Mouse (Mus musculus): ENCODE results near the gene 4930544D05Rik. TPM values are rescaled to one million over a fixed set of nuclear protein-coding genes. Genes with fewer than 3 reads are reported as not detected.

Gene 4930544D05Rik
- total RNA-seq, 2 experiments from 2014 or later = not detected

DNA sequence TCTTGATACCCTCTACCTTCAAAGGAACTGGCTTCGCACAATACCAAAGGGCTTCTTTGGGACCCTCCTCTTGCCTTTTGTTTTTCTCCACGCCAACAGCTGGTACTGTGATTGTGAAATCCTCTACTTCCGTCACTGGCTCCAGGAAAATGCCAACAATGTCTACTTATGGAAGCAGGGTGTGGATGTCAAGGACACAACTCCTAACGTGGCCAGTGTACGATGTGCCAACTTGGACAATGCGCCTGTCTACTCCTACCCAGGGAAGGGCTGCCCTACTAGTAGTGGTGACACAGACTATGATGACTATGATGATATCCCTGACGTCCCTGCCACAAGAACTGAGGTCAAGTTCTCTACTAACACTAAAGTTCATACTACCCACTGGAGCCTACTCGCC lies 24.3 kb downstream of the 4930544D05Rik start:
- DNase-seq (ENCODE audit: low spot score in 2 of 2) = no peak

DNA sequence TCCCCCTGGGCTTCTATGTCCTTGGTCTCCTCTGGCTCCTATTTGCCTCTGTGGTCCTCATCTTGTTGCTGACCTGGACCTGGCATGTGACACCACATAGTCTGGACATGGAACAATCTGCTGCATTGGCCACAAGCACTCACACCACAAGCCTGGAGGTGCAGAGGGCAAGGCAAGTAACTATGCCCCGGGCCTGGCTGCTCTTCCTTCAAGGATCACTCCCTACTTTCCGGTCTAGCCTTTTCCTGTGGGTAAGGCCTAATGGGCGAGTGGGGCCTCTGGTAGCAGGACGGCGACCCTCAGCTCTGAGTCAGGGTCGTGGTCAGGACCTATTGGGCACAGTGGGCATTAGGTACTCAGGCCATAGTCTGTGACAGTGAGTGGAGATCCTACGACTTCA lies 25.6 kb downstream of the 4930544D05Rik start:
- DNase-seq (ENCODE audit: low spot score in 2 of 2) = no peak

- DNase-seq (ENCODE audit: low spot score in 2 of 2) = no peak
These were observed 27.4 kb downstream of the 4930544D05Rik start for GRCm38 (mm10) chr11:70643051-70643450.

- DNase-seq (ENCODE audit: low spot score in 2 of 2) = no peak
These were observed 29.0 kb downstream of the 4930544D05Rik start for GRCm38 (mm10) chr11:70644564-70645103.

GRCm38 (mm10) chr11:70645461-70646258 lies 30.0 kb downstream of the 4930544D05Rik start:
- DNase-seq (ENCODE audit: low spot score in 2 of 2) = no peak

DNA sequence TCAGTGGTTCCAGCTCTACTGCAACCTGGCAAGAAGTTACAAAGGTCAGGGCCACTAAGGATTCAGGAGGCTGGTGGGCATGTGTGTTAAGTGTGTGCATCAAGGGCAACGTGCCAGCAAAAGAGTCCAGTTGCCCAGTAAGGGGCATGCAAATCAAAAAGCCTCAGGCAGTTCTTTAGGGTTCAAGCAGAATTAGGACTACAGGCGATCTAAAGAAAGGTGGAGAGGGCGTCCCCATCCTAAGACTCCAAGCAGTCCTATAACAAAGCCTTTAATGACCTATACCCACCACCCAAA lies 30.6 kb downstream of the 4930544D05Rik start:
- DNase-seq (ENCODE audit: low spot score in 2 of 2) = no peak

DNA sequence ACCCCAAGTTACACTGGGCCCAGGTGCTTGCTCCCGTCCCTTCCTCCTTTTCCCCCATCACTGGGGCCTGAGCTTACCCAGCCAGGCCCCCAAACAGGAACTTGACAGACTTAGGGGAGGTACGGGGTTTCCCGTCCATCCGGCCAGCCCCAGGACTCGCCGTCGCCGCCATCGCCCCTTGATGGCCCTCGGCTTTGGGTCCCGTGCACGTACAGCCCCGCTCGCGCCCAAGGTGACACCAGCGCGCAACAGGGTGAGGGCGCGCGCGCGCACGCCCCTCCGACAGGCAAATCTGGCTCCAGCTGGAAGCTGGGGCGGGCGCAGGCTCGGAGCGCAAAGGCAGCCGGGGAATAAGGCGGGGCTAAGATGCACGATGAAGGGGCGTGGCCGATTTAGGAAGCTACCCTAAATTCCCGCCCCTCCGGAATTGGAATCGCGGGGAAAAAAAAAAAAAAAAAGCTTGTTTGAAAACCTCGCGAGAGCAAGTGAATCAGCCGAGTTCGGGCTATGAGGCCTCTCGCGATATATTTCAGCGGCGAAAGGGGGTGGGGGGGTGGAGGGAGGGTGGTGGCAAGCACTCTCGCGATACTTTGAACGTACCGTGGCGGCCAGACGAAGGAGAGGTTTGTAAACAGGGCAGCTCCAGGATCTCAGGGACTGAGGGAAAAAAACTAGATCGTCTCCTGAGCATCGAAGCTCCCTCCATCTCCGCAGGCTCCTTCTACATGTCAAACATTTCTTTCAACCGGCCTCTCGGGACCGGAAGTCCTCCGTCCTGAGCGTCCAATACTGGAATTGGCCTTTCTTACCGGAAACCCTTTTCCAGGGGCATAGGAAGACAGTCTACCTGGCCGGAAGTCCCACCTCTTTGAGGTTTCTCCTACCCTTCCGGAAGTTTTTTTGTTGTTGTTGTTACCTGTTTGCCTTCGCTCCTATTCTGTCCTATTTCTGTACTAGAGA lies 31.3 kb downstream of the 4930544D05Rik start, which contains the start of the genes Rnf167 and Slc25a11:
Gene Rnf167 (plus strand): TSS at position 545 of the 960 bp plus-strand sequence.
Gene Slc25a11 (minus strand): TSS at position 789 of the 960 bp plus-strand sequence.
- DNase-seq (ENCODE audit: low spot score in 2 of 2) = peak; percentile 87 to 90

DNA sequence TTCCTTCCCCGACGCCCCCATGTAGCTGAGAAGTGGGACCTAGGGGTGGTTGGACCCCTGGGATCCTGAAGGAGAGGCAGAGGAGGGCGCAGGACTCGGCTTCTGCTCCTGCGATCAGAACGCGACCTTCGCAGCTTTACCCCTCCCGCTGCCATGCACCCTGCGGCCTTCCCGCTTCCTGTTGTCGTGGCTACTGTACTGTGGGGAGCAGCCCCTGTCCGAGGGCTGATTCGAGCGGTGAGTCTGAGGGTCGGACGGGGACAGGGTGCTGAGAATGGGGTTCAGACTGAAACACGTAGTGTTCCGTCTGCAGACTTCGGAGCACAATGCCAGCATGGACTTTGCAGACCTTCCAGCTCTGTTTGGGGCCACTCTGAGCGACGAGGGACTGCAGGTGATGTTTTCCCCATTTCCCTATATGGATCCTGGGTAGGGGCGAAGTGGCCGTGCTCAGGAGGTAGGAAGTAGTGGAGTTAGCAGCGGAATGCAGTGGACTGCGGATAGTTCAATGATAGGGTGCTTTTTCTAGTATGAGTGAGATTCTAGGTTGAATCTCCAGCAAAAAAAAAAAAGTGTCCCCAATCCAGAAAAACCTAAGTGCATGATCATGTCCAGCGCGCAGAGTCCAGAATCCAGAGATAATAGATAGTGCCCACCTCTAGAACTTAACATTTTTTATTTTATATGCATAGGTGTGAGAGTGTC lies 32.2 kb downstream of the 4930544D05Rik start:
- no peak for DNase-seq (ENCODE audit: low spot score in 2 of 2)

GRCm38 (mm10) chr11:70648512-70648911 lies 32.9 kb downstream of the 4930544D05Rik start:
- no peak for DNase-seq (ENCODE audit: low spot score in 2 of 2)

- DNase-seq (ENCODE audit: low spot score in 2 of 2) = peak in 1 of 2 experiments; percentile 19
These were observed 33.6 kb downstream of the 4930544D05Rik start for GRCm38 (mm10) chr11:70649185-70649734.

GRCm38 (mm10) chr11:70650322-70651175 lies 34.9 kb downstream of the 4930544D05Rik start:
- peak in 1 of 2 experiments; percentile 26 for DNase-seq (ENCODE audit: low spot score in 2 of 2)

- DNase-seq (ENCODE audit: low spot score in 2 of 2) = no peak
These were observed 35.7 kb downstream of the 4930544D05Rik start for GRCm38 (mm10) chr11:70651391-70651790.

DNA sequence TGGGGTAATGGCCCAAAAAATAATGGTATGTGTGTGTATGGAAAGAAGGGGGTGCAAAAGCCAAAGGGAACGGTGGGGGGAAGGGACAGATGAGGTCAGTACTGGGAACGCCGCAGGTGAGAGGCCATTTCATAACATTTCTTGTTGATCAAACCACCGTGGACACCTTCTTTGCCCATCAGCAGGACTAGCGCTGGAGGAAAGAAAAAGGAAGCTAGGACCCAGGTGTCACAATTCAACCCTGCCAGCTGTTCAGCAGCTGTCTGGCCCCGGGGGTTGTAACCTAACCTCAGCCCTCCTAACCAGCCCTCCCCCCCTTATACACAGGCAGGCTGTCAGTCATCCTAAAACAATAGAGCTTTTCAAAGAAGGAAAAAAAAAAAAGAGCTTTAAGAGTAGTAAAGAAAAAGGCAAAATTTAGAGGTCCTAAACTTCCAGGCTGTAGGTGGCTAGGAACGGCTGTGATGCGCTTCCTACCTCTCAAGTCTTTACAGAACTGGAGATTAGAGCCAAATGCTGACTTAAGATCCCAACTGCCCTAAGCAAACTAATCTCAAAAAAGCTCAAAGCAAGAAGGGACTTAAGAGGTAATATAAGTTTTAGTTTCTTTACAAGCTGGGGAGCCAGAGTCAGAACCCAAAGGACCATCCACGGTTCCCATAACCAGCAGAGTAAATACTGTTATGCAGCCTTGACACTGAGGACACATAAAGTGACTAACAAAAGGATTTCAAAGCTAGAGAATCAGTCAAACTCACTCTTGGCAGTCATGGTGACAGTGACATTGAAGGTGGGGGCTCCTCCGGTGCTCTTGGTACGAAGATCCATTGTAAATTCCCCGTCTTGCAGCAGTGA lies 36.6 kb downstream of the 4930544D05Rik start:
- no peak for DNase-seq (ENCODE audit: low spot score in 2 of 2)

DNA sequence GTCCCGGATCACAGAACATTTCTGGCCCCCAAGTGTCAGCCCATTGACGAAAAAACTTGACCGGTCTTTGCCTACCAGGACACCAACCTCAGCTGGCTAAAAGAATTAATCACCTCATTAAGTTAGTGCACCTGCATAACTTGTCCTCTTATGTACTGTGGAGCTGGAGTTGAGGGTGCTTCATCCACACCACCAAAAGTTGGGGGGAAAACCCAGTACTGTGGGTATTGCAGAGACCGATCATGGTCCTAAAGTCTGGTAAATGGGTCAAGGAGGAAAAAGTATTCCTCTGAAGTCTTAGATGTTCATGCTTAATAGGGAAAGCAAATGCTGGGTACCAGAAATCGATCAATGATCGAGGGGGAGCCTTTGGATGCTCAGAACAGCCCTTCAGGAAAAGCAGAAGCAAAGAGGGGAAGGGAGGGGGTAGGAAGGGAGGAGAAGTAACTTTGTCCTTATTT lies 37.3 kb downstream of the 4930544D05Rik start:
- no peak for DNase-seq (ENCODE audit: low spot score in 2 of 2)

DNA sequence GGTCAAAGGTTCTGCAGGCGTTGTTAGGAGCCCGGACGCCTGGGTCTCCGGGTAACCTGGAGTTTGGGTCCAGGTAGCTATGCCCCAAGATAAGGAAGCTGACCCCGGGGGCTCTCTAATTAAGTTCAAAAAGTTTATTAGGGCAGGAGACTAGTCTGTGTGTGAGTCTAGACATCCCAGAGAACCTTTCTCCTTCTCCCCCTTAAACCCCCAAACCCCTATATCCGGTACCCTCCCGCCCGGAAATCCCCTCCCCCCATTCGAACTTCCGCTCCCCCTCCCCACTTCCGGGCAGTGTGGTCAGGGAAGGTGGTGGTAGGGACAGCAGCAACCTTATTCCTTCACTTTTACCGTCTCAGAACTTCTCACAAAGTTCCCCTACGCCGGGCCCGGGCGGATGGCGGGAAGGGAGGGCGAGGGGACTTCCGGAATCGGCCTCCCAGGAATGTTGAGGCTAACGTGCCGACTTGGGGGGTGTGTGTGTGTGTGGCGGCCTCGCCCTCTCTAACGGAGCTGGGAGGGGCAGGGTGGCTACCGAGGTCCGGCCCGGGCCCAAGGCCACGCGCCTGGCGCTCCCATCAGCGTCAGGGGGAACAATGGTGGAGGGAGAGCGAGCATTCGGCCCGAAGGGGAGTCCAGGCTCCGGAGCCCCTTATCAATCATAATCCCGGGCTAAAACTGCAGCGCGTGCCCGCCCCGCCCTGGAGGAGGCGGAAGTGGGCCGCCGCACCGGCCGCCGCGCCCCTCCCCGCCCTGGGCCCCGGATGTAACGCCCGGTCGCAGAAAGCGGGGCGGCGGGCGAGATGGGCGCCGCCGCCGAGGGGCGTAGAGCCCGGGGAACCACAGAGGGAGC lies 37.9 kb downstream of the 4930544D05Rik start:
- peak; percentile 67 to 75 for DNase-seq (ENCODE audit: low spot score in 2 of 2)

GRCm38 (mm10) chr11:70654198-70654922 lies 38.7 kb downstream of the 4930544D05Rik start, which contains the start of gene Pfn1:
TSS of gene Pfn1 (minus strand) at chr11:70654644.
- peak; percentile 74 to 77 for DNase-seq (ENCODE audit: low spot score in 2 of 2)

All from adrenal gland, adult 18-20 months (tissue).